Mouse (Mus musculus) heart, adult 9 months (tissue): Measurements from ENCODE around the gene Spocd1.

ENCODE experiments used
- DNase-seq, 2 experiments: peaks; one replicate each; pipeline ENCODE4 v3.0.0; 2022; ENCODE audit warnings: low spot score in 2 of 2

Spocd1 gene

DNA sequence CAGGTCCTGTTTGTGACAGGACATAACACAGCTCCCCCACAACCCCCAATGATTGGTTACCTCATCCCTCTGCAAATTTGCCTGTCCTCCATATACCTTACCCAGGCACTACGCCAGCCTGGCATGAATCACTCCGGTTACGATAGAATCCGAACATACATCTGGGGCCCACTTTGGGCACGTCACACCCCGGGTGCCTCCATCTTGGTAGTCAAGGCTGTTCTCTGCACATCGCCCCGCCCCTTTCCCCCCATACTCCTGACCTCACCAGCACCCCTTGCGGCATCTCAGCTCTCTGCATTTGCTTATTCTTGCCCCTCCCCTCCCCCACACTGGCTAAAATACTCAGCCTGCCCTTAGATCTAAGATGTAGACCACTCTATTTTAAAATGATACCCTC is 76.5 kb downstream of the Spocd1 start:
- DNase-seq, result no peak

DNA sequence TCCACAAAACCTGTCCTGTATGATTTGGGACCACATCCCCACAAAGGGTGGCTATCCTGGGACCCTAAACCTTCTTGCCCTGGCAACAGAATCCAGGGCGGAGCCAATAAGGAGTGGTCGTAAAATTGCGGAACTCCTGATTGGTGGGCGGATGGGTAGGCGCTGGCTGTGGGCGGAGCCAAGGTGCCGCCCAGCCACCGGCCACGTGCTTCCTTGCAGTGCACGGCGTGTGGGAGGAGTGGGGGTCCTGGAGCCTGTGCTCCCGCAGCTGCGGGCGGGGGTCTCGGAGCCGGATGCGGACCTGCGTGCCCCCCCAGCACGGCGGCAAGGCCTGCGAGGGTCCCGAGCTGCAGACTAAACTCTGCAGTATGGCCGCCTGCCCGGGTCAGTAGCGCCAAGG is 77.5 kb downstream of the Spocd1 start:
- no peak for DNase-seq
